Mouse (Mus musculus) stomach, postnatal 0 days (tissue): ENCODE results near the gene Naa25.

Experiments used
- CTCF ChIP-seq: IDR thresholded peaks from 2 replicates; pipeline ENCODE4 v1.5.1; 2016; ENCODE audit warnings: antibody characterized with exemption, low read depth, mild to moderate bottlenecking, moderate library complexity
- EP300 ChIP-seq: optimal IDR thresholded peaks from 2 replicates; pipeline ENCODE3; 2016; ENCODE audit warnings: antibody characterized with exemption

DNA sequence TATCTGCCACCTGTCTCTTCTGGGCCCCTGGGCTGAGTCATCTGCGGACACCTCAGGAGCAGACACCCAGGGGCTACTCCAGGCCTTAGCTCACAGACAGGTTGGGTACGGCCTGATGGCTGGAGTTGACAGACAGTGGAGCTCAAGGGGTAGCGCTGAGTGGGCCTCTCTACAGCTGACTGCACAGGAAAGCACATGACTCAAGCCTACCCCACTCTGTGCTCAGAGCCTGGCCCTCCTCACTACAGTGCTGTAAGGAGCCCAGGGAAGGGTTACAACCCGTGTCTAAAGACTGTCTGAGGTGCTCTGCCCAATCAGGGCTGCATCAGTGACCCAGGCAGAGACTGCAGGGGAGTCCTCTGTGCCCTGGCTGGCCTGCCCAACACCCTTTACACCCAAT lies 30.5 kb upstream of the Naa25 start:
- TF ChIP-seq CTCF (no peak), EP300 (no peak)
